Mouse (Mus musculus) adrenal gland, postnatal 36 days (tissue): ENCODE measurements around the gene Klk13. TPM values are rescaled to one million over a fixed set of nuclear protein-coding genes. Genes with fewer than 3 reads are reported as not detected.

Experiments
- DNase-seq, 2 experiments: peaks; one replicate each; pipeline ENCODE4 v3.0.0; 2021; ENCODE audit warnings: mixed read lengths in 1 of 2
- total RNA-seq, 2 experiments: library from RNA; stranded (reverse); gene quantifications; 2 replicates each; pipeline ENCODE4 v1.2.3; 2021

Gene Klk13
- total RNA-seq, 2 experiments from 2014 or later, result not detected

- no peak for DNase-seq
These were observed 59.5 kb downstream of the Klk13 start for GRCm38 (mm10) chr7:43771916-43772315.

- DNase-seq, result no peak
These were observed 60.5 kb downstream of the Klk13 start for GRCm38 (mm10) chr7:43772901-43773300.

- no peak for DNase-seq
These were observed 62.0 kb downstream of the Klk13 start, which contains the start of gene Klk11 for GRCm38 (mm10) chr7:43774364-43774763. Gene Klk11 (plus strand): TSS chr7:43774604.

- DNase-seq, result no peak
These were observed 62.4 kb downstream of the Klk13 start for GRCm38 (mm10) chr7:43774802-43775201.

GRCm38 (mm10) chr7:43775311-43776057 is 63.1 kb downstream of the Klk13 start:
- DNase-seq, result no peak

- DNase-seq, result no peak
These were observed 64.1 kb downstream of the Klk13 start for GRCm38 (mm10) chr7:43776506-43776905.

Other genes with a start within 250 kb of the Klk13 start
- 1 to 10 TPM; 1.5 to 1.7 TPM for gene Vsig10l, start 249.4 kb upstream of the Klk13 start, total RNA-seq
- 1 to 10 TPM; 1.3 to 1.5 TPM for gene Iglon5, start 222.5 kb upstream of the Klk13 start, total RNA-seq
- gene 4931406B18Rik, start 206.6 kb upstream of the Klk13 start, total RNA-seq, result not detected
- gene Cd33, start 168.1 kb upstream of the Klk13 start, total RNA-seq, result 1 to 10 TPM; 2.2 to 3.7 TPM
- gene Zfp658, start 150.3 kb upstream of the Klk13 start, total RNA-seq, result 1 to 10 TPM; 2.5 to 2.6 TPM
- 10 to 100 TPM; 16.4 to 19.9 TPM for gene Zfp719, start 133.0 kb upstream of the Klk13 start, total RNA-seq
- gene Zfp819, start 105.4 kb upstream of the Klk13 start, total RNA-seq, result under 1 TPM in 1 of 2 experiments, not detected in 1; 0.26 TPM
- gene Ceacam18, start 77.9 kb upstream of the Klk13 start, total RNA-seq, result not detected
- gene Siglece, start 52.4 kb upstream of the Klk13 start, total RNA-seq, result 1 to 10 TPM; 2.4 to 3.6 TPM
- 10 to 100 TPM; 11.2 to 14.6 TPM for gene Ctu1, start 40.6 kb upstream of the Klk13 start, total RNA-seq
- not detected for gene Klk14, start 22.1 kb upstream of the Klk13 start, total RNA-seq
- gene Klk12, start 56.3 kb downstream of the Klk13 start, total RNA-seq, result not detected
- gene Klk11, start 62.0 kb downstream of the Klk13 start, total RNA-seq, result not detected
- under 1 TPM; 0.23 to 0.33 TPM for gene Klk10, start 68.5 kb downstream of the Klk13 start, total RNA-seq
- not detected for gene Klk9, start 79.3 kb downstream of the Klk13 start, total RNA-seq
- gene Klk8, start 85.0 kb downstream of the Klk13 start, total RNA-seq, result 1 to 10 TPM; 1.1 to 2.3 TPM
- gene Klk7, start 98.7 kb downstream of the Klk13 start, total RNA-seq, result not detected
- not detected for gene Klk6, start 111.9 kb downstream of the Klk13 start, total RNA-seq
- not detected for gene Klk5, start 129.4 kb downstream of the Klk13 start, total RNA-seq
- gene Klk4, start 168.6 kb downstream of the Klk13 start, total RNA-seq, result not detected
- gene Klk15, start 221.2 kb downstream of the Klk13 start, total RNA-seq, result not detected
- not detected for gene Klk1b8, start 238.1 kb downstream of the Klk13 start, total RNA-seq